Mouse (Mus musculus) lung, embryonic 14.5 days (tissue): ENCODE data around the gene Cpsf4l. TPM values are rescaled to one million over a fixed set of nuclear protein-coding genes. Genes with fewer than 3 reads are reported as not detected.

Experiments
- ATAC-seq: fragments of 200-750 bp; cut with Nextera tagmentation; 2 replicates; pipeline ENCODE4 v1.8.0; 2017; ENCODE audit warnings: mild to moderate bottlenecking, moderate TSS enrichment, moderate library complexity; ENCODE audit not compliant: insufficient read depth
- DNase-seq: peaks from one replicate; pipeline ENCODE4 v3.0.0-alpha.2; 2015
- H3K27ac ChIP-seq: fragments of 300-500 bp; sonication (generic); 2 replicates; pipeline ENCODE4 v1.5.1; 2014; ENCODE audit warnings: low read depth, mild to moderate bottlenecking, moderate library complexity
- H3K27me3 ChIP-seq: fragments of 300-500 bp; sonication (generic); 2 replicates; pipeline ENCODE4 v1.6.1; 2014; ENCODE audit warnings: low read length, control low read depth; ENCODE audit not compliant: insufficient read depth
- H3K36me3 ChIP-seq: fragments of 300-500 bp; sonication (generic); 2 replicates; pipeline ENCODE4 v1.6.1; 2014; ENCODE audit warnings: control low read depth; ENCODE audit not compliant: insufficient read depth
- H3K4me1 ChIP-seq: fragments of 300-500 bp; sonication (generic); 2 replicates; pipeline ENCODE4 v1.6.1; 2014; ENCODE audit warnings: antibody characterized with exemption, control low read depth; ENCODE audit not compliant: insufficient read depth
- H3K4me2 ChIP-seq: fragments of 300-500 bp; sonication (generic); 2 replicates; pipeline ENCODE4 v1.6.1; 2014; ENCODE audit warnings: mild to moderate bottlenecking
- H3K4me3 ChIP-seq: fragments of 300-500 bp; sonication (generic); 2 replicates; pipeline ENCODE4 v1.5.1; 2014; ENCODE audit warnings: low read depth, low read length
- H3K9ac ChIP-seq: fragments of 300-500 bp; sonication (generic); 2 replicates; pipeline ENCODE4 v1.6.1; 2014
- H3K9me3 ChIP-seq: fragments of 300-500 bp; sonication (generic); 2 replicates; pipeline ENCODE4 v1.6.1; 2016; ENCODE audit warnings: low read depth, low read length, control low read depth
- CTCF ChIP-seq: IDR thresholded peaks from 2 replicates; pipeline ENCODE4 v1.5.1; 2016; ENCODE audit warnings: antibody characterized with exemption, low read depth
- WGBS: fragments of 180-500 bp; shearing (Covaris S2); extraction: QIAGEN DNeasy Blood & Tissue Kit; methylation state at CpG from one replicate; pipeline ENCODE4 v1.1.7; 2014; 5-methylcytosine and 5-hydroxymethylcytosine counted together
- polyA plus RNA-seq: library from polyadenylated mRNA; unstranded; fragments of >200 nt; fragmentation: Nextera tagmentation; extraction: Ambion mirVana; gene quantifications from 2 replicates; pipeline ENCODE4 v1.2.1, GENCODE M21; 2014

Cpsf4l gene
- polyA plus RNA-seq, 1 experiment from 2014 or later = 0.59 TPM

DNA sequence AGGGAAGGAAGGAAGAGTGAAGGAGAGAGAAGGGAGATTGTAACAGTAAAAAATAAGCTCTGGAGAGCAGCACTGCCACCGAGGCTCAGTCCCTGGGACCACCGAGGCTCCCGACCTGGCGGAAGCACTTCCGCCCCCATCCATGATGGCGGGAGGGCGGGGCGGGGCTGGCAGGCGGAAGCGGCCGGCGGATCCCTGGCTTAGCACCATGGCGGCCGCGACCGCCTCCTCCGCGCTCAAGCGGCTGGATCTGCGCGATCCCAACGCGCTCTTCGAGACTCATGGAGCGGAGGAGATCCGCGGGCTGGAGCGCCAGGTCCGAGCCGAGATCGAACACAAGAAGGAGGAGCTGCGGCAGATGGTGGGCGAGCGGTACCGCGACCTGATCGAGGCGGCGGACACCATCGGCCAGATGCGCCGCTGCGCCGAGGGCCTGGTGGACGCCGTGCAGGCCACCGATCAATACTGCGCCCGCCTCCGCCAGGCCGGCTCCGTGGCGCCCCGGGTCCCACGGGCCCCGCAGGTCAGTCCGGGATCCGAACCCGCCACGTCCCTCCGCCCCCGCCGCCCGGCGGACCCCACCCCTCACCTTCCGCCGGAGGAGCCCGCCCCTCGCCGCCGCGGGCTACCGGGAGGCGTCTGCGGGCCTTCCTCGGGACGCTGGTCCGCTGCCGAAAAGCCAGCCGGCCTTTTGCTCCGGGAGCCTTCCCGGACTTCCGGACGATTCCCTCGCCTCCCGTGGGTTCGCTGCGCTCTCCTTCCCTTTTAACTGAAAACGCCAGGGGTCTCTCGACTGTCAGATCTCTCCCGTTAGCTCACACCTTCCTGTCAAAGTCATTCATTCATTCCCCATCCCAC is 60.2 kb downstream of the Cpsf4l start, which contains the start of gene Slc39a11:
Gene Slc39a11, minus strand, starts transcription at position 727 of the 858 bp plus-strand sequence.
- Histone ChIP-seq H3K27me3 (0 out of 2 replicates have a peak, but pooled peaks cover 4% of the 10 kb centered on the region), H3K27ac (peak within 1 kb of the TSS; percentile 83), H3K4me2 (peak within 1 kb of the TSS; percentile 85), H3K4me1 (peaks cover 11% of the 10 kb centered on the region), H3K36me3 (peaks cover 32% of the 10 kb centered on the region), H3K9ac (peak within 1 kb of the TSS; percentile 96), H3K4me3 (peak within 1 kb of the TSS; percentile 95), H3K9me3 (no peaks in the 10 kb centered on the region)
- peak; percentile 86 for DNase-seq
- under 1% methylated on average over 91 of the region's 91 CpGs for WGBS
- no peak for TF ChIP-seq CTCF
- peak; percentile 85 for ATAC-seq

DNA sequence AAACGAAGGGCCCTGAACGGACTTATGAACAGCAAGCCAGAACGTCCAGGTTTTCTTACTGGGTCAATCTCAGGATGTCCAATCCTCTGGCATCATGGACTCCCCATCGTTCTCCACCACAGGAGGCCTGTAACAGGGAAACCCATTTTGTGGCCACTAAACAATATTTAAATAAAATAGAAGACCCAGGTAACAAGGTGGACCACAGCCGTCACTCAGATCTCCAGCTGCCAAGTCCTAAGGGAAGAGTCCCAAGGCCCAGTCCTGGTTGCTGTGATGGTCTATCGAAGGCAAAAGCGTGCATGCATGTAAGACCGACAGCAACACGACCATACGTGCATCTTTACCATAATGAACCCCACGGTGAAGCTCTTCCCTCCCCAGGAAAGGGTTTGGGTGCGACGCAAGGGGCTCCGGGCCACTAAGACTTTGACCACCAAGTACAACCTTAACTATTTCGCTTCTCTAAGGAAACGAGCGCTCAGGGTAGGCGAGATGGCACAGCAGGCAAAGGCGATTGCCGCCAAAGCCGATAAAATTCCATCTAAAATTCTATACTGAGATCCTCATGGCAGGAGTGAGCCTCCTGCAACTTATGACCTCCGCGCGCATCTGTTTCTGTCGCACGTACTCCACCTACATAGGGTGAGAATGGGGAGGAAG is 61.0 kb downstream of the Cpsf4l start, which contains the start of gene Cog1:
Gene Cog1, plus strand, starts transcription at position 480 of the 663 bp plus-strand sequence.
- 0 out of 2 replicates have a peak, but pooled peaks have one; percentile 4 for ATAC-seq
- Histone ChIP-seq H3K9me3 (no peaks in the 10 kb centered on the region), H3K9ac (peak within 1 kb of the TSS; percentile 96), H3K27ac (peak within 1 kb of the TSS; percentile 83), H3K4me3 (peak within 1 kb of the TSS; percentile 95), H3K4me2 (peak within 1 kb of the TSS; percentile 85), H3K27me3 (0 out of 2 replicates have a peak, but pooled peaks cover 4% of the 10 kb centered on the region), H3K36me3 (peaks cover 24% of the 10 kb centered on the region), H3K4me1 (peaks cover 11% of the 10 kb centered on the region)
- TF ChIP-seq CTCF = no peak
- no peak for DNase-seq
- 38% methylated on average over 26 of the region's 26 CpGs for WGBS

Other genes with a start within 250 kb of the Cpsf4l start
- gene Sstr2, start 90.7 kb downstream of the Cpsf4l start, polyA plus RNA-seq = 1.4 and 2.0 TPM in 2 replicates
- 28.4 and 28.8 TPM in 2 replicates for gene Cog1, start 60.8 kb downstream of the Cpsf4l start, polyA plus RNA-seq
- gene Slc39a11, start 59.9 kb downstream of the Cpsf4l start, polyA plus RNA-seq = 19.6 and 21.8 TPM in 2 replicates
- 46.6 and 52.0 TPM in 2 replicates for gene Fam104a, start 25.9 kb downstream of the Cpsf4l start, polyA plus RNA-seq
- gene D11Wsu47e, start 25.6 kb downstream of the Cpsf4l start, polyA plus RNA-seq = 20.9 and 22.9 TPM in 2 replicates
- gene Cdc42ep4, start 41.9 kb upstream of the Cpsf4l start, polyA plus RNA-seq = 86.6 and 86.9 TPM in 2 replicates